Mouse (Mus musculus): ENCODE results near the gene Ispd. TPM values are rescaled to one million over a fixed set of nuclear protein-coding genes. Genes with fewer than 3 reads are reported as not detected.

Gene Ispd
- polyA plus RNA-seq, 1 experiment from 2014 or later, result 5.2 TPM

GRCm38 (mm10) chr12:36439396-36439795 is 58.1 kb downstream of the Ispd start:
- no peak for TF ChIP-seq CTCF (IDR thresholded peaks at IDR 0.05; ENCODE audit: low read depth)
- 72% methylated on average over 8 of the region's 8 CpGs for WGBS
- Histone ChIP-seq H3K9me3 (ENCODE audit: control insufficient read depth) (no peaks in the 10 kb centered on the region), H3K27me3 (replicated peaks; ENCODE audit: control insufficient read depth, insufficient read depth, low read length) (no peaks in the 10 kb centered on the region), H3K4me3 (ENCODE audit: low read depth, low read length) (no peak overlapping the region), H3K4me1 (replicated peaks; ENCODE audit: control insufficient read depth, insufficient read depth, low read length) (no peaks in the 10 kb centered on the region), H3K9ac (ENCODE audit: low read depth, low read length) (no peak overlapping the region), H3K27ac (ENCODE audit: low read depth, low read length) (no peak overlapping the region), H3K4me2 (replicated peaks; ENCODE audit: low read depth) (no peak overlapping the region), H3K36me3 (ENCODE audit: control insufficient read depth, insufficient read depth) (no peaks in the 10 kb centered on the region)
- ATAC-seq, result no peak

GRCm38 (mm10) chr12:36456002-36456401 is 74.8 kb downstream of the Ispd start:
- Histone ChIP-seq H3K4me1 (replicated peaks; ENCODE audit: control insufficient read depth, insufficient read depth, low read length) (no peaks in the 10 kb centered on the region), H3K9ac (ENCODE audit: low read depth, low read length) (no peak overlapping the region), H3K4me2 (replicated peaks; ENCODE audit: low read depth) (no peak overlapping the region), H3K36me3 (ENCODE audit: control insufficient read depth, insufficient read depth) (no peaks in the 10 kb centered on the region), H3K9me3 (ENCODE audit: control insufficient read depth) (no peaks in the 10 kb centered on the region), H3K27ac (ENCODE audit: low read depth, low read length) (no peak overlapping the region), H3K27me3 (replicated peaks; ENCODE audit: control insufficient read depth, insufficient read depth, low read length) (no peaks in the 10 kb centered on the region), H3K4me3 (ENCODE audit: low read depth, low read length) (no peak overlapping the region)
- no peak for TF ChIP-seq CTCF (IDR thresholded peaks at IDR 0.05; ENCODE audit: low read depth)
- WGBS, result 92% methylated on average over 3 of the region's 3 CpGs
- ATAC-seq, result no peak

GRCm38 (mm10) chr12:36457726-36458125 is 76.5 kb downstream of the Ispd start:
- H3K9me3 ChIP-seq (ENCODE audit: control insufficient read depth), result no peaks in the 10 kb centered on the region
- H3K4me2 ChIP-seq (replicated peaks; ENCODE audit: low read depth), result no peak overlapping the region
- no peaks in the 10 kb centered on the region for H3K27me3 ChIP-seq (replicated peaks; ENCODE audit: control insufficient read depth, insufficient read depth, low read length)
- 76% methylated on average over 2 of the region's 2 CpGs for WGBS
- no peaks in the 10 kb centered on the region for H3K4me1 ChIP-seq (replicated peaks; ENCODE audit: control insufficient read depth, insufficient read depth, low read length)
- no peak overlapping the region for H3K9ac ChIP-seq (ENCODE audit: low read depth, low read length)
- no peak for TF ChIP-seq CTCF (IDR thresholded peaks at IDR 0.05; ENCODE audit: low read depth)
- no peak overlapping the region for H3K4me3 ChIP-seq (ENCODE audit: low read depth, low read length)
- no peak overlapping the region for H3K27ac ChIP-seq (ENCODE audit: low read depth, low read length)
- no peak for ATAC-seq
- H3K36me3 ChIP-seq (ENCODE audit: control insufficient read depth, insufficient read depth), result no peaks in the 10 kb centered on the region

- no peak overlapping the region for H3K27ac ChIP-seq (ENCODE audit: low read depth, low read length)
- WGBS, result 93% methylated on average over 6 of the region's 6 CpGs
- H3K27me3 ChIP-seq (replicated peaks; ENCODE audit: control insufficient read depth, insufficient read depth, low read length), result no peaks in the 10 kb centered on the region
- no peaks in the 10 kb centered on the region for H3K9me3 ChIP-seq (ENCODE audit: control insufficient read depth)
- H3K9ac ChIP-seq (ENCODE audit: low read depth, low read length), result no peak overlapping the region
- H3K36me3 ChIP-seq (ENCODE audit: control insufficient read depth, insufficient read depth), result no peaks in the 10 kb centered on the region
- no peak for ATAC-seq
- no peak for TF ChIP-seq CTCF (IDR thresholded peaks at IDR 0.05; ENCODE audit: low read depth)
- H3K4me1 ChIP-seq (replicated peaks; ENCODE audit: control insufficient read depth, insufficient read depth, low read length), result no peaks in the 10 kb centered on the region
- no peak overlapping the region for H3K4me3 ChIP-seq (ENCODE audit: low read depth, low read length)
- no peak overlapping the region for H3K4me2 ChIP-seq (replicated peaks; ENCODE audit: low read depth)
Observed at GRCm38 (mm10) chr12:36468325-36469044, 87.2 kb downstream of the Ispd start.

- no peaks in the 10 kb centered on the region for H3K9me3 ChIP-seq (ENCODE audit: control insufficient read depth)
- TF ChIP-seq CTCF (IDR thresholded peaks at IDR 0.05; ENCODE audit: low read depth), result no peak
Observed at GRCm38 (mm10) chr12:36471411-36471810, 90.2 kb downstream of the Ispd start.

GRCm38 (mm10) chr12:36474171-36474570 is 92.9 kb downstream of the Ispd start:
- no peak for ATAC-seq
- Histone ChIP-seq H3K4me1 (replicated peaks; ENCODE audit: control insufficient read depth, insufficient read depth, low read length) (0 out of 2 replicates have a peak, but pooled peaks cover 7% of the 10 kb centered on the region), H3K27me3 (replicated peaks; ENCODE audit: control insufficient read depth, insufficient read depth, low read length) (no peaks in the 10 kb centered on the region), H3K9ac (ENCODE audit: low read depth, low read length) (no peak overlapping the region), H3K4me2 (replicated peaks; ENCODE audit: low read depth) (no peak overlapping the region), H3K9me3 (ENCODE audit: control insufficient read depth) (no peaks in the 10 kb centered on the region), H3K36me3 (ENCODE audit: control insufficient read depth, insufficient read depth) (no peaks in the 10 kb centered on the region), H3K4me3 (ENCODE audit: low read depth, low read length) (no peak overlapping the region), H3K27ac (ENCODE audit: low read depth, low read length) (no peak overlapping the region)
- WGBS, result 76% methylated on average over 3 of the region's 3 CpGs
- no peak for TF ChIP-seq CTCF (IDR thresholded peaks at IDR 0.05; ENCODE audit: low read depth)

More at GRCm38 (mm10) chr12:36471411-36471810, 90.2 kb downstream of the Ispd start:
- Histone ChIP-seq H3K4me2 (replicated peaks; ENCODE audit: low read depth) (no peak overlapping the region), H3K27me3 (replicated peaks; ENCODE audit: control insufficient read depth, insufficient read depth, low read length) (no peaks in the 10 kb centered on the region), H3K27ac (ENCODE audit: low read depth, low read length) (no peak overlapping the region), H3K36me3 (ENCODE audit: control insufficient read depth, insufficient read depth) (no peaks in the 10 kb centered on the region), H3K9ac (ENCODE audit: low read depth, low read length) (no peak overlapping the region), H3K4me3 (ENCODE audit: low read depth, low read length) (no peak overlapping the region), H3K4me1 (replicated peaks; ENCODE audit: control insufficient read depth, insufficient read depth, low read length) (0 out of 2 replicates have a peak, but pooled peaks cover 7% of the 10 kb centered on the region)
- 72% methylated on average over 4 of the region's 4 CpGs for WGBS
- ATAC-seq, result no peak
